Mouse (Mus musculus) retina, adult 2 months (tissue): ENCODE results near the gene Lyst.

Source experiments
- DNase-seq: peaks from one replicate; pipeline ENCODE4 v3.0.0-alpha.2; 2012; ENCODE audit warnings: low read depth, low spot score

Lyst gene

GRCm38 (mm10) chr13:13573572-13574257 lies 16.5 kb upstream of the Lyst start:
- no peak for DNase-seq

GRCm38 (mm10) chr13:13574258-13574870 lies 15.8 kb upstream of the Lyst start:
- no peak for DNase-seq

- DNase-seq, result no peak
Measured at GRCm38 (mm10) chr13:13575106-13575505, 15.1 kb upstream of the Lyst start.

- DNase-seq, result no peak
Measured at GRCm38 (mm10) chr13:13576469-13577205, 13.6 kb upstream of the Lyst start.

GRCm38 (mm10) chr13:13581988-13582387 lies 8.2 kb upstream of the Lyst start:
- DNase-seq, result no peak

GRCm38 (mm10) chr13:13583473-13583872 lies 6.7 kb upstream of the Lyst start:
- no peak for DNase-seq

GRCm38 (mm10) chr13:13587653-13588184 lies 2.5 kb upstream of the Lyst start:
- no peak for DNase-seq

- no peak for DNase-seq
Measured at GRCm38 (mm10) chr13:13588518-13588917, 1.7 kb upstream of the Lyst start.

GRCm38 (mm10) chr13:13589032-13589431 lies 1.2 kb upstream of the Lyst start:
- DNase-seq, result no peak

GRCm38 (mm10) chr13:13591892-13592291 lies 1.7 kb downstream of the Lyst start:
- DNase-seq, result no peak

- DNase-seq, result no peak
Measured at GRCm38 (mm10) chr13:13596424-13597044, 6.3 kb downstream of the Lyst start.

- DNase-seq, result no peak
Measured at GRCm38 (mm10) chr13:13597896-13598295, 7.7 kb downstream of the Lyst start.

- DNase-seq, result no peak
Measured at GRCm38 (mm10) chr13:13601407-13601806, 11.2 kb downstream of the Lyst start.

GRCm38 (mm10) chr13:13606149-13606548 lies 16.0 kb downstream of the Lyst start:
- no peak for DNase-seq

- no peak for DNase-seq
Measured at GRCm38 (mm10) chr13:13608311-13608710, 18.1 kb downstream of the Lyst start.

GRCm38 (mm10) chr13:13609655-13610054 lies 19.5 kb downstream of the Lyst start:
- DNase-seq, result no peak

GRCm38 (mm10) chr13:13612882-13613281 lies 22.7 kb downstream of the Lyst start:
- DNase-seq, result no peak

- no peak for DNase-seq
Measured at GRCm38 (mm10) chr13:13614235-13614634, 24.0 kb downstream of the Lyst start.

GRCm38 (mm10) chr13:13621456-13621855 lies 31.3 kb downstream of the Lyst start:
- no peak for DNase-seq

- DNase-seq, result no peak
Measured at GRCm38 (mm10) chr13:13622565-13622964, 32.4 kb downstream of the Lyst start.

GRCm38 (mm10) chr13:13633746-13634145 lies 43.5 kb downstream of the Lyst start:
- no peak for DNase-seq

- DNase-seq, result no peak
Measured at GRCm38 (mm10) chr13:13634706-13635105, 44.5 kb downstream of the Lyst start.
